Mouse (Mus musculus): ENCODE results near the gene Jhy.

GRCm38 (mm10) chr9:41007785-41008184 is 43.9 kb upstream of the Jhy start:
- no peak for TF ChIP-seq CTCF (IDR thresholded peaks at IDR 0.05; ENCODE audit: low read depth)
- no peak for TF ChIP-seq EP300 (IDR thresholded peaks at IDR 0.05; ENCODE audit: low read depth)

All from heart, postnatal 0 days (tissue).